Mouse (Mus musculus) liver, postnatal 0 days (tissue): Measurements from ENCODE around the gene Robo2. TPM values are rescaled to one million over a fixed set of nuclear protein-coding genes. Genes with fewer than 3 reads are reported as not detected.

Experiments
- ATAC-seq: fragments of 200-750 bp; cut with Nextera tagmentation; 2 replicates; pipeline ENCODE4 v1.8.0; 2017; ENCODE audit warnings: mild to moderate bottlenecking, moderate library complexity
- DNase-seq: peaks from one replicate; pipeline ENCODE4 v3.0.0-alpha.2; 2016
- H3K27ac ChIP-seq: fragments of 300-500 bp; sonication (generic); 2 replicates; pipeline ENCODE4 v1.5.1; 2014; ENCODE audit warnings: antibody characterized with exemption, moderate library complexity, mild to moderate bottlenecking, low read depth
- H3K27me3 ChIP-seq: fragments of 300-500 bp; sonication (generic); 2 replicates; pipeline ENCODE4 v1.6.1; 2014; ENCODE audit warnings: low read length, control low read depth, mixed read lengths; ENCODE audit not compliant: insufficient read depth
- H3K36me3 ChIP-seq: fragments of 300-500 bp; sonication (generic); replicated peaks from 2 replicates; pipeline ENCODE4 v1.6.1; 2014; ENCODE audit warnings: mild to moderate bottlenecking, control low read depth, low read length, moderate library complexity, mixed read lengths; ENCODE audit not compliant: insufficient read depth
- H3K4me1 ChIP-seq: fragments of 300-500 bp; sonication (generic); 2 replicates; pipeline ENCODE4 v1.6.1; 2014; ENCODE audit warnings: antibody characterized with exemption, mild to moderate bottlenecking, control low read depth; ENCODE audit not compliant: insufficient read depth
- H3K4me2 ChIP-seq: fragments of 300-500 bp; sonication (generic); 2 replicates; pipeline ENCODE4 v1.6.1; 2014; ENCODE audit warnings: low read depth, mild to moderate bottlenecking, low read length, moderate library complexity, mixed read lengths
- H3K4me3 ChIP-seq: fragments of 300-500 bp; sonication (generic); 2 replicates; pipeline ENCODE4 v1.5.1; 2014; ENCODE audit warnings: low read depth, low read length
- H3K9ac ChIP-seq: fragments of 300-500 bp; sonication (generic); replicated peaks from 2 replicates; pipeline ENCODE4 v1.6.1; 2014; ENCODE audit warnings: mild to moderate bottlenecking, moderate library complexity
- H3K9me3 ChIP-seq: fragments of 300-500 bp; sonication (generic); 2 replicates; pipeline ENCODE4 v1.6.1; 2016; ENCODE audit warnings: mild to moderate bottlenecking, control low read depth, low read length, mixed read lengths
- CTCF ChIP-seq: sonication (generic); IDR thresholded peaks from 2 replicates; pipeline ENCODE4 v1.5.1; 2016; ENCODE audit warnings: antibody characterized with exemption, low read depth
- EP300 ChIP-seq: IDR thresholded peaks from 2 replicates; pipeline ENCODE4 v1.6.1; 2016; ENCODE audit warnings: antibody characterized with exemption, low read depth, mild to moderate bottlenecking
- WGBS: fragments of 180-500 bp; shearing (Covaris S2); extraction: QIAGEN DNeasy Blood & Tissue Kit; methylation state at CpG from one replicate; pipeline ENCODE4 v1.1.7; 2014; ENCODE audit not compliant: insufficient replicate concordance; 5-methylcytosine and 5-hydroxymethylcytosine counted together
- polyA plus RNA-seq: library from polyadenylated mRNA; unstranded; fragments of >200 nt; fragmentation: Nextera tagmentation; extraction: Ambion mirVana; gene quantifications from 2 replicates; pipeline ENCODE4 v1.2.1, GENCODE M21; 2015

The Robo2 gene
- polyA plus RNA-seq, 1 experiment from 2014 or later: 1.6 TPM

DNA sequence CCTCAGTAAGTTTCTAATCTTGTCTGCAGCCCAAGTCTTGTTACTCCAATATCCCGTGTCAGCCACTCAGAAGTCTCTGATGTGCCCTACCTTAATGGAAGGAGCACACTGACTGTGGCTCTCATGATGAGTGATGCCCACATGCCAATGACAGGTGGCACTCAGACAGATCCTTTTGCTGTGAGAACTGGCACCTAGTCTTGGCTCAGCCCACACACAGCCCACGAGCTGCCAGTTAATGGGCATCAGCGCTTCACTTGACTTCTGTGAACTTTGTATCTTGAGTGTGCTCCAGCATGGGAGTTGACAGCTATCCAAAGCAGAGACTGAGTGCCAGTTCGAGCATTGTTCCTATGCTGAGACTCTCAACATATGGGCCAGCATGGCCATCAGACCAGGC, 383.8 kb downstream of the Robo2 start:
- Histone ChIP-seq H3K4me3 (no peak overlapping the region), H3K9me3 (no peaks in the 10 kb centered on the region), H3K9ac (no peak overlapping the region), H3K27ac (no peak overlapping the region), H3K36me3 (no peaks in the 10 kb centered on the region), H3K4me2 (no peak overlapping the region), H3K27me3 (no peaks in the 10 kb centered on the region), H3K4me1 (no peaks in the 10 kb centered on the region)
- ATAC-seq (no peak), DNase-seq (no peak)
- WGBS: 65% methylated on average over 4 of the region's 4 CpGs
- TF ChIP-seq CTCF (no peak), EP300 (no peak)

GRCm38 (mm10) chr16:74022281-74022978, 389.2 kb downstream of the Robo2 start:
- Histone ChIP-seq H3K27me3 (no peaks in the 10 kb centered on the region), H3K4me2 (no peak overlapping the region), H3K9ac (no peak overlapping the region), H3K27ac (no peak overlapping the region), H3K4me3 (no peak overlapping the region), H3K36me3 (no peaks in the 10 kb centered on the region), H3K4me1 (no peaks in the 10 kb centered on the region), H3K9me3 (no peaks in the 10 kb centered on the region)
- TF ChIP-seq CTCF: no peak
- TF ChIP-seq EP300: no peak
- ATAC-seq (no peak), DNase-seq (no peak)
- WGBS: 46% methylated on average over 1 of the region's 1 CpGs

DNA sequence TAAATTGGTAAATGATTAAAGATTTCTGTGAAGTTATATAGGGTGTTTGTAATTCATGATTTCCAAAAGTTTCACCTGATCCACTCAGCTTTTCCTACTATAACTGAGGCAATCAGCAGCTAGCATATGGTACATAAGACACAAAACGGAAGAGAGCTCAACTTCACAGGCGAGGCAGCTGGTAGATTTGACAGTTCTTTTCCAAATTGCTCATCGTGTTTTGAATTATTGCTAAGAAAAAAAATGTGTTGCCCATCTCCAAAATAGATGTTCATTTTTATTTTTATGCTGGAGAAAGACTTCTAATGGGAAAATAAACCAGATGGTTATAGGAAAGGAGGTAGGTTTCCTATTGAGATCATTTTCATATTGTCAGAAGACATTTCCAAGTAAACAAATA, 405.9 kb downstream of the Robo2 start:
- Histone ChIP-seq H3K4me2 (no peak overlapping the region), H3K36me3 (no peaks in the 10 kb centered on the region), H3K9ac (no peak overlapping the region), H3K27me3 (no peaks in the 10 kb centered on the region), H3K9me3 (no peaks in the 10 kb centered on the region), H3K4me3 (no peak overlapping the region), H3K27ac (no peak overlapping the region), H3K4me1 (no peaks in the 10 kb centered on the region)
- WGBS: 72% methylated on average over 3 of the region's 3 CpGs
- TF ChIP-seq CTCF: no peak
- no peak for TF ChIP-seq EP300
- DNase-seq (no peak), ATAC-seq (no peak)

DNA sequence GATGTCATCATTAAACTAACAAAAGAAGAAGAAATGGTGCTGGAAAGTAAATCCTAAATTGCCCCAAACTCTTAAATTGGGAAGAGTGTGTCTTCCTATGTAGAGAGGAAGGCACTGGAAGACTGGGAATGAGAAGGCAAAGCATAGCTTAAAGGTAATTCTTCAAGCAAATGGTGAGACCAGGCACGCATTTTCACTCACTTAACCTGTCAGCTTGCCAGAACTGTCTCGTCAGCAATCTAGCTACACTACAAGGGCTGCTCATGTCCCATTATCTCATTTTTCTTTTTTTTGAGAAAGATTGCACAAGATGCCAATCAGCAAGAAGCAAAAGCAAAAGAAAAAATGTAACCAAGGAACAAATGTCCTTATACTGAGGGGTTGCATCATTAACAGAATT, 410.3 kb downstream of the Robo2 start:
- Histone ChIP-seq H3K27ac (no peak overlapping the region), H3K4me1 (no peaks in the 10 kb centered on the region), H3K27me3 (no peaks in the 10 kb centered on the region), H3K4me2 (no peak overlapping the region), H3K4me3 (no peak overlapping the region), H3K9ac (no peak overlapping the region), H3K36me3 (no peaks in the 10 kb centered on the region), H3K9me3 (no peaks in the 10 kb centered on the region)
- ATAC-seq (no peak), DNase-seq (no peak)
- WGBS: 76% methylated on average over 2 of the region's 2 CpGs
- no peak for TF ChIP-seq EP300

GRCm38 (mm10) chr16:73991212-73991611, 420.4 kb downstream of the Robo2 start:
- Histone ChIP-seq H3K27me3 (no peaks in the 10 kb centered on the region), H3K9ac (no peak overlapping the region), H3K4me2 (no peak overlapping the region), H3K4me1 (no peaks in the 10 kb centered on the region), H3K36me3 (no peaks in the 10 kb centered on the region), H3K27ac (no peak overlapping the region), H3K9me3 (no peaks in the 10 kb centered on the region), H3K4me3 (no peak overlapping the region)
- no peak for TF ChIP-seq EP300
- TF ChIP-seq CTCF: no peak
- WGBS: 72% methylated on average over 6 of the region's 6 CpGs
- ATAC-seq: no peak
- DNase-seq: no peak

DNA sequence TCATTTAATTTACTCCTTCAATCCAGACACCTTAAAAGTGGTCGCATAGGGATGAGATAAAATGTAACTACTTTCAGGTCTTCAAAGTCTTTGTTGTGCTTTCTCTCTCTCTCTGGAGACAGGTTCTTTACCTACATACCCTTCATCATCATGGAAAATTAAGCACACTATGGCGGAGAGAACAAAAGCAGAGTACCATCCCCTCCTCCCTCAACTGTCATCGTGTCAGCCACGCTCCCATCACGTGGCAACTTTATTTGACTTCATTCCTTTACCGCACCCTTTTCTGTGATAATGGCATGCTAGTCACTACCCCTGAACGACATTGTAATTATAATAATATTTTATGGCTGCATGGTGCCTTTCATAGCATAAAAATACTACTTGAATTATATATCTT, 442.1 kb downstream of the Robo2 start:
- no peaks in the 10 kb centered on the region for H3K4me1 ChIP-seq
- ATAC-seq (no peak), DNase-seq (no peak)
- no peaks in the 10 kb centered on the region for H3K36me3 ChIP-seq
- WGBS: 84% methylated on average over 7 of the region's 7 CpGs
- TF ChIP-seq CTCF: no peak
- no peak for TF ChIP-seq EP300
- no peaks in the 10 kb centered on the region for H3K9me3 ChIP-seq
- H3K4me2 ChIP-seq: no peak overlapping the region
- no peak overlapping the region for H3K9ac ChIP-seq
- H3K4me3 ChIP-seq: no peak overlapping the region
- H3K27ac ChIP-seq: no peak overlapping the region
- H3K27me3 ChIP-seq: no peaks in the 10 kb centered on the region
